Mouse (Mus musculus): Measurements from ENCODE around the gene AK157302. TPM values are rescaled to one million over a fixed set of nuclear protein-coding genes. Genes with fewer than 3 reads are reported as not detected.
"Not testable (repeated sequence)": the region's sequence is repeated elsewhere in the genome, so short reads cannot be mapped to it uniquely, and the experiment has no call there.

Gene AK157302
- polyA plus RNA-seq (2014; fragmentation: Nextera tagmentation; extraction: Ambion mirVana): 0.17 and 0.34 TPM in 2 replicates

DNA sequence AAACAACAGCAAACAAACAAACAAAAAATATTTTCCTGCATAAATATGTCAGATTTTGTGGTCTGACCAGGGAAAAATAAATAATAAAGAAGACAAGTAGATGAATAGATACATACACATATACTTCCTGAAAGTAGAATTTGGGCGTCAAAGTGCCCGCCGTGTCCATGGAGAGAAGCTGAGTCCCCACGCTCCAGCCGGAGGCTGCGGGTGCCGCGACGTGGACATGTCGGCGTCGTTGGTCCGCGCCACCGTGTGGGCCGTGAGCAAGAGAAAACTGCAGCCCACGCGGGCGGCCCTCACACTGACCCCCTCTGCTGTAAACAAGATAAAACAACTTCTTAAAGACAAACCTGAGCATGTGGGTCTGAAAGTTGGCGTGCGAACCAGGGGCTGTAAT lies at the start of gene AK157302:
AK157302 (plus strand) TSS at position 144 of the 400 bp plus-strand sequence.
- H3K36me3 ChIP-seq (ENCODE audit: control insufficient read depth, insufficient read depth, low read length): no peaks in the 10 kb centered on the region
- no peaks in the 10 kb centered on the region for H3K4me1 ChIP-seq (ENCODE audit: control insufficient read depth, insufficient read depth, low read length)
- no peak for ATAC-seq (ENCODE audit: insufficient number of reproducible peaks, insufficient read depth, low FRiP score, low read depth)
- no peak within 1 kb of the TSS for H3K9ac ChIP-seq (replicated peaks; ENCODE audit: low read depth, low read length)
- H3K9me3 ChIP-seq (ENCODE audit: control insufficient read depth, low read depth, low read length): no peaks in the 10 kb centered on the region
- H3K27me3 ChIP-seq (ENCODE audit: control insufficient read depth, insufficient read depth, low read length): no peaks in the 10 kb centered on the region
- no peak within 1 kb of the TSS for H3K27ac ChIP-seq (ENCODE audit: low read length)
- H3K4me2 ChIP-seq (replicated peaks; ENCODE audit: low read depth, low read length): no peak within 1 kb of the TSS
- no peak within 1 kb of the TSS for H3K4me3 ChIP-seq (ENCODE audit: low read depth, low read length)
- WGBS: 93% methylated on average over 21 of the region's 21 CpGs

DNA sequence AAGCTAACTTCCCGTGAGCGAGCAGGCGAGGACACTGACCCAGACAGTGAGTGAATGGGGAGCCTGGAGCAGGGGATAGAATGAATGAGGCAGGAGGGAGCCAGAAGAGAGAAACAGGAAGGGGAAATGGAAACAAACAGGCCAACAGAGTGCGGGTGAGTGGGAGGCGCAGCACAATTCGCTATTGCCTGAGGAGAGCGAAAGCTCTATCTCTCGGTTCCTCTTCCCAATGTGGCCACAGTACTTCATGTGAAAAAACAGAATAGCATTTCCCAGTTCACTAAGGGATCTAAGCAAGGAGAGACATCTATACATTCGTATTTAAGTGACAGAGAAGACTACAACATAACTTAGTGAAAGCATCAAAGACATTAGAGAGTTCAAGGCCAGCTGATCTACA lies 48.2 kb upstream of the AK157302 start:
- no peak overlapping the region for H3K9ac ChIP-seq (replicated peaks; ENCODE audit: low read depth, low read length)
- H3K27me3 ChIP-seq (ENCODE audit: control insufficient read depth, insufficient read depth, low read length): no peaks in the 10 kb centered on the region
- H3K4me2 ChIP-seq (replicated peaks; ENCODE audit: low read depth, low read length): no peak overlapping the region
- 89% methylated on average over 9 of the region's 9 CpGs for WGBS
- H3K9me3 ChIP-seq (ENCODE audit: control insufficient read depth, low read depth, low read length): no peaks in the 10 kb centered on the region
- H3K27ac ChIP-seq (ENCODE audit: low read length): no peak overlapping the region
- H3K4me1 ChIP-seq (ENCODE audit: control insufficient read depth, insufficient read depth, low read length): no peaks in the 10 kb centered on the region
- ATAC-seq (ENCODE audit: insufficient number of reproducible peaks, insufficient read depth, low FRiP score, low read depth): no peak
- H3K4me3 ChIP-seq (ENCODE audit: low read depth, low read length): no peak overlapping the region
- peaks cover 41% of the 10 kb centered on the region for H3K36me3 ChIP-seq (ENCODE audit: control insufficient read depth, insufficient read depth, low read length)

DNA sequence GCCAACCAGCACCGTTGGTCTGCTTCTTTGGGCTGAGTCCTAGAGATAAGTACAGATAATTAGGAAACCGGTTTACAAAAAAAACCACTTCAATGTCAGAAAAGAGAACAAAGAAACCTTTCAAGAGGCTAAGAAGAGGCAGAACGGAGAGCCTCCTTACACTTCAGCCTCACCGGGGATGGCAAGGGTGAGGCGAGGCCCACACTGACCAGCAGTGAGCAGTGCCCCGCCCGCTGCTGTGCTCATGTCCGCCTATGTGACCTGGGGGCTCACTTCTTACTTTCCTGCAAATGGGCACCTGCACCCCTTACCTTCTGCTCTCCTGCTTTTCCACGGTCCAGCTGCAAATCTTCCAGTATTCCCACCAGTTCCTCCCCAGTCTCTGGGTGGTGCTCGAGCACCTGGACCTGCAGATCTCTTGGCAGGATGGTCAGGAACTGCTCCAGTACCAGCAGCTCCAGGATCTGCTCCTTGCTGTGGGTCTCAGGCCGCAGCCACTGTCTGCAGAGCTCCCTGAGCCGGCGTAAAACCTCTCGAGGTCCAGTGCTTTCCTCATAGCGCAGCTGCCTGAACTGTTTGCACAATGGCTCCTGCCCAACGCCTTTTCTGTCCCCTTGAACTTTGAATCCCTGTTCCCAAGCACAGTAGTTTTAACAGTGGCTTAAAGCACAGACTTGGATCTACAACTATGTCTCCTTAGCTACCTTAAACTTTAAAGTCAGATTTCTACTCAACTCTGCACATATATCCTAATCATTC lies 47.0 kb upstream of the AK157302 start:
- Histone ChIP-seq H3K27ac (ENCODE audit: low read length) (no peak overlapping the region), H3K27me3 (ENCODE audit: control insufficient read depth, insufficient read depth, low read length) (no peaks in the 10 kb centered on the region), H3K4me1 (ENCODE audit: control insufficient read depth, insufficient read depth, low read length) (peaks cover 3% of the 10 kb centered on the region; the same call in 1 of the 2 replicates), H3K9me3 (ENCODE audit: control insufficient read depth, low read depth, low read length) (no peaks in the 10 kb centered on the region), H3K9ac (replicated peaks; ENCODE audit: low read depth, low read length) (no peak overlapping the region), H3K36me3 (ENCODE audit: control insufficient read depth, insufficient read depth, low read length) (peaks cover 41% of the 10 kb centered on the region), H3K4me3 (ENCODE audit: low read depth, low read length) (no peak overlapping the region), H3K4me2 (replicated peaks; ENCODE audit: low read depth, low read length) (no peak overlapping the region)
- 77% methylated on average over 16 of the region's 16 CpGs for WGBS
- ATAC-seq (ENCODE audit: insufficient number of reproducible peaks, insufficient read depth, low FRiP score, low read depth): no peak; the same call in 1 of the 2 replicates

DNA sequence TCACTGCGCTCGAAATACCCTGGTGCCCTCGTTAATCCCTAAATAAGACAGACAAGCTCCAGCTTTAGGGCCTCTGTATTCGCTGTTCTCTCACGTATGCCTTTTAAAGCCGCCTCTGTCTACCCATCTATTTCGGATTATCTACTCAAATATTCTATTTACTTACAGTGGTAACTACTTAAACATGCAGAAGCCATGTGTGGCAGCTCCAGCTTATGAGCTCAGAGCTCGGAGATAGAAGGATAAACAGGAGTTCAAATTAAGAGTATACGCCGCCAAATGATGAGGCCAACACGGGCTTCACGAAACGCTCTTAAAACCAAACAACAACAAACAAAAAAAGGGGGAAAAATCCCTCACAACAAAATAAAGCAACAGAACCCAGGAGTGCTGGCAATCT lies 42.0 kb upstream of the AK157302 start:
- no peak for ATAC-seq (ENCODE audit: insufficient number of reproducible peaks, insufficient read depth, low FRiP score, low read depth)
- 1% methylated on average over 13 of the region's 13 CpGs for WGBS
- peak overlapping the region; percentile 55 for H3K9ac ChIP-seq (replicated peaks; ENCODE audit: low read depth, low read length)
- H3K36me3 ChIP-seq (ENCODE audit: control insufficient read depth, insufficient read depth, low read length): peaks cover 4% of the 10 kb centered on the region; the same call in 1 of the 2 replicates
- H3K9me3 ChIP-seq (ENCODE audit: control insufficient read depth, low read depth, low read length): no peaks in the 10 kb centered on the region
- no peaks in the 10 kb centered on the region for H3K27me3 ChIP-seq (ENCODE audit: control insufficient read depth, insufficient read depth, low read length)
- peak overlapping the region; percentile 61 for H3K4me2 ChIP-seq (replicated peaks; ENCODE audit: low read depth, low read length)
- peak overlapping the region; percentile 77; the same call in 1 of the 2 replicates for H3K27ac ChIP-seq (ENCODE audit: low read length)
- H3K4me1 ChIP-seq (ENCODE audit: control insufficient read depth, insufficient read depth, low read length): peaks cover 3% of the 10 kb centered on the region; the same call in 1 of the 2 replicates
- H3K4me3 ChIP-seq (ENCODE audit: low read depth, low read length): peak overlapping the region; percentile 51

DNA sequence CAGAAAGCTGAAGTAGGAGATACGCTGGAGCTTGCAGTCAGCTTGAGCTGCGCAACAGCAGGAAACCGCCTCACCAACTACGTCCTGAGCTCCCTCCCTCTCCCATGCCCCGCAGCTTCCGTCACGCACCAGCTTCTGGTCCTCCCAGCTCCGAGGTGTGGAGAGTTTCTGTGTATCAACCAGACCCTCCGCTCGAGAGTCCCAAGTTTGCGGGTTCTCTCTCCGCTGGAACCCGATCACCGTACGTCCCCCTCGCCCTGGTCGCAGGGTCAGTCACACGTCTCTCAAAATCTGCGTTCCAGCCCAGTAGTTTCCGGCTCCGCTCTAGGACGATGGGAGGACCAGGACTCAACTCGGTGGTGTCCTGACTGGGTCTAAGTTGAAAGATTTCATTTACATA lies 41.6 kb upstream of the AK157302 start, which contains the start of gene Zscan26:
Zscan26 (minus strand) TSS at position 282 of the 400 bp plus-strand sequence.
- H3K9me3 ChIP-seq (ENCODE audit: control insufficient read depth, low read depth, low read length): no peaks in the 10 kb centered on the region
- peaks cover 3% of the 10 kb centered on the region; the same call in 1 of the 2 replicates for H3K4me1 ChIP-seq (ENCODE audit: control insufficient read depth, insufficient read depth, low read length)
- H3K27me3 ChIP-seq (ENCODE audit: control insufficient read depth, insufficient read depth, low read length): no peaks in the 10 kb centered on the region
- under 1% methylated on average over 23 of the region's 23 CpGs for WGBS
- H3K36me3 ChIP-seq (ENCODE audit: control insufficient read depth, insufficient read depth, low read length): peaks cover 4% of the 10 kb centered on the region; the same call in 1 of the 2 replicates
- H3K9ac ChIP-seq (replicated peaks; ENCODE audit: low read depth, low read length): peak within 1 kb of the TSS; percentile 55
- H3K4me3 ChIP-seq (ENCODE audit: low read depth, low read length): peak within 1 kb of the TSS; percentile 51
- peak; percentile 87 for ATAC-seq (ENCODE audit: insufficient number of reproducible peaks, insufficient read depth, low FRiP score, low read depth)
- H3K27ac ChIP-seq (ENCODE audit: low read length): peak within 1 kb of the TSS; percentile 77
- H3K4me2 ChIP-seq (replicated peaks; ENCODE audit: low read depth, low read length): peak within 1 kb of the TSS; percentile 61

DNA sequence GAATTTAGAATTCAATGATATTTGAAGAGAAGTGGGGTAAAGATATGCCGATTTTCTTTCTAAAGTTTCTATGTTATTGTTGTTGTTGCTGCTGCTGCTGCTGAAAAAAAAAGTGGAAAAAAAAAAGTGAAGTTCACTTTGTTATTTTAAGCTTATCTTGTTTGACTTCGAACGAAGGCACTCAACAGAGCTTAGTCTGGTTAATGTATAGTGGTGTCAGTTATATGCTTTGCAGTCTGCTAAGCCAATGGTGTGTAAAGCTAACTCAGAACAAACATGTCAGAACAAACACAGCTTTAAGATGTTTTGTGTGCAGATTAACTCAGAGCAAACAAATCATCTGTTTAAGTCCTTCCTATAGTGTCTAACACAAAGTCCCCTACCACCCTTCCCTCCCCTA lies 40.9 kb upstream of the AK157302 start:
- Histone ChIP-seq H3K27me3 (ENCODE audit: control insufficient read depth, insufficient read depth, low read length) (no peaks in the 10 kb centered on the region), H3K36me3 (ENCODE audit: control insufficient read depth, insufficient read depth, low read length) (peaks cover 4% of the 10 kb centered on the region; the same call in 1 of the 2 replicates), H3K9ac (replicated peaks; ENCODE audit: low read depth, low read length) (no peak overlapping the region), H3K4me1 (ENCODE audit: control insufficient read depth, insufficient read depth, low read length) (peaks cover 3% of the 10 kb centered on the region; the same call in 1 of the 2 replicates), H3K4me3 (ENCODE audit: low read depth, low read length) (peak overlapping the region; percentile 51), H3K27ac (ENCODE audit: low read length) (no peak overlapping the region), H3K4me2 (replicated peaks; ENCODE audit: low read depth, low read length) (peak overlapping the region; percentile 61), H3K9me3 (ENCODE audit: control insufficient read depth, low read depth, low read length) (no peaks in the 10 kb centered on the region)
- WGBS: 56% methylated on average over 3 of the region's 3 CpGs
- peak; percentile 57; the same call in 1 of the 2 replicates for ATAC-seq (ENCODE audit: insufficient number of reproducible peaks, insufficient read depth, low FRiP score, low read depth)

DNA sequence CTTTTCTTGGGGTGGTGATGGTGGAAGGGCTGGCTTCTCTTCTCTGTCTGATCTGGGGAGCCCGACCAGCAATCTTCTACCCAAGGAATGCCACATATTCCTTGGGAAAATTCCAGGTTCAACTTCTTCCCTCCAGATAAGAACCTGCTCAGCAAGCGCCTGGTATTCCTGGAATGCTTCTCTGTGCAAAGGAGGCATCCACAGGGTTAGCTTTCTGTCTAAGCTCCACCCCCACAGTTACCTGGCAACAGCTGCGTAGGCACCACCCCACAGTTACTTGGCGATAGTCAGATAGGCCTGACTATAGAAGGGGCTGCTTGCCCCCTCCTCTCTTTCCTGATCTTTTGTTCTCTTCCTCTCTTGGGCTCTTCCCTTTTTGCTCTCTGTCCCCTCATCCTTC lies 38.7 kb upstream of the AK157302 start:
- Histone ChIP-seq H3K27me3 (ENCODE audit: control insufficient read depth, insufficient read depth, low read length) (no peaks in the 10 kb centered on the region), H3K36me3 (ENCODE audit: control insufficient read depth, insufficient read depth, low read length) (0 out of 2 replicates have a peak, but pooled peaks cover under 1% of the 10 kb centered on the region), H3K4me3 (ENCODE audit: low read depth, low read length) (no peak overlapping the region), H3K4me1 (ENCODE audit: control insufficient read depth, insufficient read depth, low read length) (peaks cover 3% of the 10 kb centered on the region; the same call in 1 of the 2 replicates), H3K4me2 (replicated peaks; ENCODE audit: low read depth, low read length) (no peak overlapping the region), H3K9me3 (ENCODE audit: control insufficient read depth, low read depth, low read length) (no peaks in the 10 kb centered on the region), H3K27ac (ENCODE audit: low read length) (no peak overlapping the region), H3K9ac (replicated peaks; ENCODE audit: low read depth, low read length) (no peak overlapping the region)
- ATAC-seq (ENCODE audit: insufficient number of reproducible peaks, insufficient read depth, low FRiP score, low read depth): peak; percentile 79
- WGBS: 14% methylated on average over 4 of the region's 4 CpGs

DNA sequence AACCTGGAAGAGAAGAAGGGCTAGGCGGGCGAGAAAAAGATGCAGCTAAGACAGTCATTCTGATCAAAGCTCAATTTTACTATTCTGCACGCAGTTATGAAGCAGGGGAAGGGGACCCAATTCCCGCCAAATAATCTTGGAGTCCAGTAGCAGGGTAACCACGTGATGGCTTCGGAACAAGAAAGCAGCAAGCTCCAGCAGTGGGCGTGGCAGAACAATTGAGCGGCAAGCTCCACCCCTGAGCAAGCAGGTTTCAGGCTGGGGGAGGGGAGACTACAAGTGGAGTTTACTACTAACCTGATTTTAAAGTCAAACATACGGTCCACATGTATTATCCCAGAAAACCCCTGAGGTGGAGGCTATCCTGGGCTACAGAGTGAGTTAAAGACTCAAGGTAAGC lies 32.5 kb upstream of the AK157302 start:
- not testable (repeated sequence) for H3K27ac ChIP-seq (ENCODE audit: low read length); H3K4me1 ChIP-seq (ENCODE audit: control insufficient read depth, insufficient read depth, low read length); H3K9ac ChIP-seq (replicated peaks; ENCODE audit: low read depth, low read length); H3K4me2 ChIP-seq (replicated peaks; ENCODE audit: low read depth, low read length); H3K27me3 ChIP-seq (ENCODE audit: control insufficient read depth, insufficient read depth, low read length); H3K36me3 ChIP-seq (ENCODE audit: control insufficient read depth, insufficient read depth, low read length); ATAC-seq (ENCODE audit: insufficient number of reproducible peaks, insufficient read depth, low FRiP score, low read depth); H3K9me3 ChIP-seq (ENCODE audit: control insufficient read depth, low read depth, low read length); H3K4me3 ChIP-seq (ENCODE audit: low read depth, low read length)
- WGBS: 50% methylated on average over 9 of the region's 9 CpGs
